Mouse (Mus musculus): ENCODE measurements around the gene Clstn2. TPM values are rescaled to one million over a fixed set of nuclear protein-coding genes. Genes with fewer than 3 reads are reported as not detected.

Clstn2 gene
- polyA plus RNA-seq, 1 experiment from 2014 or later: 4.3 TPM

- WGBS: 70% methylated on average over 7 of the region's 7 CpGs
- no peaks in the 10 kb centered on the region for H3K4me1 ChIP-seq
- H3K27ac ChIP-seq: no peak overlapping the region
- H3K4me2 ChIP-seq (replicated peaks): no peak overlapping the region
- H3K4me3 ChIP-seq: no peak overlapping the region
- H3K9ac ChIP-seq: no peak overlapping the region
- H3K27me3 ChIP-seq: no peaks in the 10 kb centered on the region
- no peaks in the 10 kb centered on the region for H3K9me3 ChIP-seq (replicated peaks)
- no peak for ATAC-seq (ENCODE audit: low FRiP score)
- H3K36me3 ChIP-seq: no peaks in the 10 kb centered on the region
These were observed 277.2 kb downstream of the Clstn2 start for GRCm38 (mm10) chr9:97755599-97756270.

GRCm38 (mm10) chr9:97753715-97754114 lies 279.3 kb downstream of the Clstn2 start:
- Histone ChIP-seq H3K9me3 (replicated peaks) (no peaks in the 10 kb centered on the region), H3K27ac (no peak overlapping the region), H3K4me1 (no peaks in the 10 kb centered on the region), H3K36me3 (no peaks in the 10 kb centered on the region), H3K4me2 (replicated peaks) (no peak overlapping the region), H3K9ac (no peak overlapping the region), H3K27me3 (no peaks in the 10 kb centered on the region), H3K4me3 (no peak overlapping the region)
- no peak for ATAC-seq (ENCODE audit: low FRiP score)
- WGBS: 77% methylated on average over 2 of the region's 2 CpGs

GRCm38 (mm10) chr9:97746574-97746973 lies 286.4 kb downstream of the Clstn2 start:
- Histone ChIP-seq H3K9me3 (replicated peaks) (no peaks in the 10 kb centered on the region), H3K4me3 (no peak overlapping the region), H3K4me2 (replicated peaks) (no peak overlapping the region), H3K27ac (no peak overlapping the region), H3K27me3 (no peaks in the 10 kb centered on the region), H3K9ac (no peak overlapping the region), H3K4me1 (no peaks in the 10 kb centered on the region), H3K36me3 (no peaks in the 10 kb centered on the region)
- ATAC-seq (ENCODE audit: low FRiP score): no peak
- 84% methylated on average over 2 of the region's 2 CpGs for WGBS

GRCm38 (mm10) chr9:97727715-97728486 lies 305.1 kb downstream of the Clstn2 start:
- H3K4me2 ChIP-seq (replicated peaks): no peak overlapping the region
- no peak overlapping the region for H3K4me3 ChIP-seq
- no peaks in the 10 kb centered on the region for H3K27me3 ChIP-seq
- H3K36me3 ChIP-seq: no peaks in the 10 kb centered on the region
- WGBS: 70% methylated on average over 3 of the region's 3 CpGs
- no peaks in the 10 kb centered on the region for H3K4me1 ChIP-seq
- H3K9ac ChIP-seq: no peak overlapping the region
- no peak for ATAC-seq (ENCODE audit: low FRiP score)
- H3K9me3 ChIP-seq (replicated peaks): no peaks in the 10 kb centered on the region
- no peak overlapping the region for H3K27ac ChIP-seq

GRCm38 (mm10) chr9:97717728-97718127 lies 315.3 kb downstream of the Clstn2 start:
- ATAC-seq (ENCODE audit: low FRiP score): no peak
- H3K27ac ChIP-seq: no peak overlapping the region
- no peaks in the 10 kb centered on the region for H3K9me3 ChIP-seq (replicated peaks)
- H3K4me3 ChIP-seq: no peak overlapping the region
- H3K27me3 ChIP-seq: no peaks in the 10 kb centered on the region
- no peak overlapping the region for H3K4me2 ChIP-seq (replicated peaks)
- no peaks in the 10 kb centered on the region for H3K4me1 ChIP-seq
- H3K36me3 ChIP-seq: no peaks in the 10 kb centered on the region
- H3K9ac ChIP-seq: no peak overlapping the region

DNA sequence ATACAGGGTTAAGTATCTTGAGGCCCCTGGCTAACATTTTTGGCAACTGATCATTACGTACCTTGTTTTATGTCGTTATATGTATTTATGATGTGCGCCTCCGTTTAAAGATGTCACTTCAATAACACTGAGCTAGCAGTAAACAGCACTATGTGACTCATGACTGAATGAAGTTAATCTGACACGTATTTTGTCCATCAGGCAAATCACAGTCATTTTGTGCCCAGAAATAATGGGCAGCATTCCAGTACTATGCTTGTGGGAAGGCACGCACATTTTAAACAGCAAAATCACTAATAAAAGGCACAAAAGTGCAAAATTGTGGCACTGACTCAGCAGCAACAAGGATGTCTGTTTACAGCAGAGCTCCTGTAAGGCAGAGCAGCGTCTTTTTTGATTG lies 316.0 kb downstream of the Clstn2 start:
- Histone ChIP-seq H3K9me3 (replicated peaks) (no peaks in the 10 kb centered on the region), H3K27ac (no peak overlapping the region), H3K4me2 (replicated peaks) (no peak overlapping the region), H3K9ac (no peak overlapping the region), H3K4me1 (no peaks in the 10 kb centered on the region), H3K27me3 (no peaks in the 10 kb centered on the region), H3K36me3 (no peaks in the 10 kb centered on the region), H3K4me3 (no peak overlapping the region)
- 86% methylated on average over 7 of the region's 7 CpGs for WGBS
- no peak for ATAC-seq (ENCODE audit: low FRiP score)

GRCm38 (mm10) chr9:97712888-97713287 lies 320.1 kb downstream of the Clstn2 start:
- Histone ChIP-seq H3K27me3 (no peaks in the 10 kb centered on the region), H3K4me2 (replicated peaks) (no peak overlapping the region), H3K36me3 (no peaks in the 10 kb centered on the region), H3K27ac (no peak overlapping the region), H3K9me3 (replicated peaks) (no peaks in the 10 kb centered on the region), H3K4me1 (no peaks in the 10 kb centered on the region), H3K9ac (no peak overlapping the region), H3K4me3 (no peak overlapping the region)
- WGBS: 89% methylated on average over 3 of the region's 3 CpGs
- ATAC-seq (ENCODE audit: low FRiP score): no peak

DNA sequence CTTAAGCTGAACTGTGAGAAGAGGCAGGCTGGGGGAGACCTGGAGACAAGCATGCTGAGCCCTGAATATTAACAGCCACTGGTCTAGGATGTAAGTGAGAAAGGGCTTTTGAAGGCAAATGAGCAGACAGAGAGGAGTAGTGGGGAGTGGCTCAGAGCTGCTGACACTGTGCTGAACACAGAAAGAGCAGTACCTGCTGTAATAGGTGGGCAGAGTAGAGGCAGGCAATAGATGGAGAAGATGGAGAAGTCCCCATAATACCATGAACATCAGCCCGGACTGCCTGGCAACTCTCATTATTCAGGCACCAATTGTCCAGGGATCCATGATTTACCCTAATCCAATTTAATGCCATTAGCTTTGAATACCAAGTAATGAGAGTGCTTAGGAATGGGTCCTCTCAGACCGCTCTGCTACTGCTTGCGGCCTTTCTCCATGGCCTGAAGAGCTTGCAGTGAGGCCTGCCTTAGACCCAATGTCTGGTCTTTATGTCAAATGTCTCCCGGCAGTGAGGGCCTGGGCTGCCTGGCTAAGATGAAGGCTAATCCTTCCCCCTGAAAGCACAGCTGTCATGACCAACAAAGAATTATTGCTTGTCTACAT lies 329.0 kb downstream of the Clstn2 start:
- Histone ChIP-seq H3K4me2 (replicated peaks) (no peak overlapping the region), H3K9ac (no peak overlapping the region), H3K36me3 (no peaks in the 10 kb centered on the region), H3K9me3 (replicated peaks) (no peaks in the 10 kb centered on the region), H3K4me1 (no peaks in the 10 kb centered on the region), H3K4me3 (no peak overlapping the region), H3K27me3 (no peaks in the 10 kb centered on the region), H3K27ac (no peak overlapping the region)
- 72% methylated on average over 4 of the region's 4 CpGs for WGBS
- ATAC-seq (ENCODE audit: low FRiP score): no peak

GRCm38 (mm10) chr9:97702989-97703388 lies 330.0 kb downstream of the Clstn2 start:
- Histone ChIP-seq H3K27ac (no peak overlapping the region), H3K4me2 (replicated peaks) (no peak overlapping the region), H3K9ac (no peak overlapping the region), H3K4me3 (no peak overlapping the region), H3K36me3 (no peaks in the 10 kb centered on the region), H3K4me1 (no peaks in the 10 kb centered on the region), H3K9me3 (replicated peaks) (no peaks in the 10 kb centered on the region), H3K27me3 (no peaks in the 10 kb centered on the region)
- no peak for ATAC-seq (ENCODE audit: low FRiP score)
- WGBS: 88% methylated on average over 2 of the region's 2 CpGs

- no peak for ATAC-seq (ENCODE audit: low FRiP score)
- WGBS: 78% methylated on average over 3 of the region's 3 CpGs
- no peaks in the 10 kb centered on the region for H3K9me3 ChIP-seq (replicated peaks)
- H3K4me3 ChIP-seq: no peak overlapping the region
- H3K4me2 ChIP-seq (replicated peaks): no peak overlapping the region
- H3K27ac ChIP-seq: no peak overlapping the region
- no peaks in the 10 kb centered on the region for H3K36me3 ChIP-seq
- H3K27me3 ChIP-seq: no peaks in the 10 kb centered on the region
- no peak overlapping the region for H3K9ac ChIP-seq
- no peaks in the 10 kb centered on the region for H3K4me1 ChIP-seq
These were observed 333.0 kb downstream of the Clstn2 start for GRCm38 (mm10) chr9:97699983-97700382.

DNA sequence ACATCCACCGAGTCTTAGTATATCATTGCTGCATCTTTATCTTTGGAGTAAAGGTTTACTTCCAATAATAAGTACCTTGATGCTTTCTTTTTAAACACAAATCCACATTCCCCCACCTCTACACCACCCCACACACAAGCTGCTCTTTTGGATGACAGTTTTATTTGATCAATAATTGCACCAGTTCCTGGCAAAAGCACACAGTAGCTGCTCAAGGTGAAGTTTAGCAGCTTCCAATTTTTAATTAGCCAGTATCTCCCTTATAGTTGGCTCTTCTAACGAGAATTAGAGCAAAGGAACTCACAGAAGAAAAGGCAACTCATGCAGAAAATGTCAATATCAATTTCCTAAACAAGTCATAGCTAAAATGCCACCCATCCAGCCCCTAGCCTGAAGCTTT lies 334.0 kb downstream of the Clstn2 start:
- 78% methylated on average over 2 of the region's 2 CpGs for WGBS
- Histone ChIP-seq H3K9me3 (replicated peaks) (no peaks in the 10 kb centered on the region), H3K27me3 (no peaks in the 10 kb centered on the region), H3K36me3 (no peaks in the 10 kb centered on the region), H3K27ac (no peak overlapping the region), H3K4me3 (no peak overlapping the region), H3K4me1 (no peaks in the 10 kb centered on the region), H3K9ac (no peak overlapping the region), H3K4me2 (replicated peaks) (no peak overlapping the region)
- no peak for ATAC-seq (ENCODE audit: low FRiP score)

DNA sequence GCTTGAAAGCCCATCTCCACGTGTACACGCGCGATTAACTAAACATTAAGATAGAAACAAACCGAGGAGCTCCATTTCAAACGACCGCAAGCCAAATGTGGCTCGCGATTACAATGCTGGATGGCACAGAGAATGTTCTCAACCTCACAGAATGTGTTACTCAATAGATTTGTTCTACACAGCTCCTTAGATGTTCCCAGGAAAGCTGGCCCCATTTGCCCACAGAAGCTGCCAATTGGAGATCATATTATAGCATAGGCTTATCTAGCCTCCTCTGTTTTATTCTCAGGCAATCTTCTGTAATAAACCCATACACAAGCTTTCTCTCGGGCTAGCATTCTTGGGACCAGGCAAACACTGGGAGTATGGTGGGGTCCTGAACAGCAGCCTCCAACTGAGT lies 334.9 kb downstream of the Clstn2 start:
- H3K9ac ChIP-seq: no peak overlapping the region
- no peak overlapping the region for H3K4me3 ChIP-seq
- ATAC-seq (ENCODE audit: low FRiP score): no peak
- WGBS: 92% methylated on average over 10 of the region's 10 CpGs
- no peaks in the 10 kb centered on the region for H3K36me3 ChIP-seq
- H3K27ac ChIP-seq: no peak overlapping the region
- H3K27me3 ChIP-seq: no peaks in the 10 kb centered on the region
- no peak overlapping the region for H3K4me2 ChIP-seq (replicated peaks)
- no peaks in the 10 kb centered on the region for H3K9me3 ChIP-seq (replicated peaks)
- H3K4me1 ChIP-seq: no peaks in the 10 kb centered on the region

Measured in hindbrain, embryonic 12.5 days (tissue).